Mouse (Mus musculus): ENCODE measurements around the gene Ptpn11. TPM values are rescaled to one million over a fixed set of nuclear protein-coding genes. Genes with fewer than 3 reads are reported as not detected.
"Not testable (repeated sequence)": the region's sequence is repeated elsewhere in the genome, so short reads cannot be mapped to it uniquely, and the experiment has no call there.

The Ptpn11 gene
- polyA plus RNA-seq, 1 experiment from 2014 or later: 17.4 TPM

- 81% methylated on average over 4 of the region's 4 CpGs for WGBS
- Histone ChIP-seq H3K9me3 (replicated peaks; ENCODE audit: control insufficient read depth, low read length) (no peaks in the 10 kb centered on the region), H3K4me2 (ENCODE audit: low read depth, low read length) (no peak overlapping the region), H3K4me1 (ENCODE audit: control insufficient read depth, insufficient read depth, low read length) (peaks cover 14% of the 10 kb centered on the region), H3K36me3 (ENCODE audit: control insufficient read depth, insufficient read depth) (no peaks in the 10 kb centered on the region), H3K9ac (ENCODE audit: low read length) (no peak overlapping the region), H3K27me3 (ENCODE audit: control insufficient read depth, insufficient read depth, low read length) (no peaks in the 10 kb centered on the region), H3K27ac (ENCODE audit: low read length) (no peak overlapping the region), H3K4me3 (ENCODE audit: low read length) (no peak overlapping the region)
- ATAC-seq (replicated peaks; ENCODE audit: extremely low read depth, insufficient read depth, low FRiP score): no peak
Observed at GRCm38 (mm10) chr5:121226845-121227244, 35.6 kb upstream of the Ptpn11 start.

- 52% methylated on average over 3 of the region's 3 CpGs for WGBS
- no peak overlapping the region for H3K9ac ChIP-seq (ENCODE audit: low read length)
Observed at GRCm38 (mm10) chr5:121226406-121226805, 35.2 kb upstream of the Ptpn11 start.

GRCm38 (mm10) chr5:121225854-121226253 lies 34.7 kb upstream of the Ptpn11 start:
- no peak overlapping the region for H3K27ac ChIP-seq (ENCODE audit: low read length)

More at GRCm38 (mm10) chr5:121226406-121226805, 35.2 kb upstream of the Ptpn11 start:
- H3K4me3 ChIP-seq (ENCODE audit: low read length): no peak overlapping the region
- H3K9me3 ChIP-seq (replicated peaks; ENCODE audit: control insufficient read depth, low read length): no peaks in the 10 kb centered on the region
- no peaks in the 10 kb centered on the region for H3K27me3 ChIP-seq (ENCODE audit: control insufficient read depth, insufficient read depth, low read length)
- H3K4me2 ChIP-seq (ENCODE audit: low read depth, low read length): no peak overlapping the region
- peaks cover 17% of the 10 kb centered on the region for H3K4me1 ChIP-seq (ENCODE audit: control insufficient read depth, insufficient read depth, low read length)
- H3K27ac ChIP-seq (ENCODE audit: low read length): no peak overlapping the region
- ATAC-seq (replicated peaks; ENCODE audit: extremely low read depth, insufficient read depth, low FRiP score): no peak
- no peaks in the 10 kb centered on the region for H3K36me3 ChIP-seq (ENCODE audit: control insufficient read depth, insufficient read depth)

GRCm38 (mm10) chr5:121224856-121225255 lies 33.7 kb upstream of the Ptpn11 start:
- ATAC-seq (replicated peaks; ENCODE audit: extremely low read depth, insufficient read depth, low FRiP score): no peak
- WGBS: 85% methylated on average over 3 of the region's 3 CpGs

More at GRCm38 (mm10) chr5:121225854-121226253, 34.7 kb upstream of the Ptpn11 start:
- Histone ChIP-seq H3K4me2 (ENCODE audit: low read depth, low read length) (no peak overlapping the region), H3K36me3 (ENCODE audit: control insufficient read depth, insufficient read depth) (no peaks in the 10 kb centered on the region), H3K4me3 (ENCODE audit: low read length) (no peak overlapping the region), H3K27me3 (ENCODE audit: control insufficient read depth, insufficient read depth, low read length) (no peaks in the 10 kb centered on the region), H3K9me3 (replicated peaks; ENCODE audit: control insufficient read depth, low read length) (no peaks in the 10 kb centered on the region), H3K9ac (ENCODE audit: low read length) (no peak overlapping the region), H3K4me1 (ENCODE audit: control insufficient read depth, insufficient read depth, low read length) (peaks cover 20% of the 10 kb centered on the region)
- WGBS: 59% methylated on average over 2 of the region's 2 CpGs
- no peak for ATAC-seq (replicated peaks; ENCODE audit: extremely low read depth, insufficient read depth, low FRiP score)

GRCm38 (mm10) chr5:121224020-121224419 lies 32.8 kb upstream of the Ptpn11 start:
- H3K36me3 ChIP-seq (ENCODE audit: control insufficient read depth, insufficient read depth); ATAC-seq (replicated peaks; ENCODE audit: extremely low read depth, insufficient read depth, low FRiP score); H3K4me3 ChIP-seq (ENCODE audit: low read length); H3K9ac ChIP-seq (ENCODE audit: low read length); H3K9me3 ChIP-seq (replicated peaks; ENCODE audit: control insufficient read depth, low read length); H3K4me2 ChIP-seq (ENCODE audit: low read depth, low read length); H3K27me3 ChIP-seq (ENCODE audit: control insufficient read depth, insufficient read depth, low read length); H3K27ac ChIP-seq (ENCODE audit: low read length): not testable (repeated sequence)
- H3K4me1 ChIP-seq (ENCODE audit: control insufficient read depth, insufficient read depth, low read length): peaks cover 20% of the 10 kb centered on the region
- 95% methylated on average over 3 of the region's 4 CpGs for WGBS

More at GRCm38 (mm10) chr5:121224856-121225255, 33.7 kb upstream of the Ptpn11 start:
- H3K36me3 ChIP-seq (ENCODE audit: control insufficient read depth, insufficient read depth): no peaks in the 10 kb centered on the region
- H3K9me3 ChIP-seq (replicated peaks; ENCODE audit: control insufficient read depth, low read length): no peaks in the 10 kb centered on the region
- H3K9ac ChIP-seq (ENCODE audit: low read length): no peak overlapping the region
- H3K4me2 ChIP-seq (ENCODE audit: low read depth, low read length): no peak overlapping the region
- peaks cover 20% of the 10 kb centered on the region for H3K4me1 ChIP-seq (ENCODE audit: control insufficient read depth, insufficient read depth, low read length)
- no peaks in the 10 kb centered on the region for H3K27me3 ChIP-seq (ENCODE audit: control insufficient read depth, insufficient read depth, low read length)
- H3K4me3 ChIP-seq (ENCODE audit: low read length): no peak overlapping the region
- no peak overlapping the region for H3K27ac ChIP-seq (ENCODE audit: low read length)

- H3K27ac ChIP-seq (ENCODE audit: low read length): no peak overlapping the region
- ATAC-seq (replicated peaks; ENCODE audit: extremely low read depth, insufficient read depth, low FRiP score): no peak
- H3K9ac ChIP-seq (ENCODE audit: low read length): peak overlapping the region; percentile 90
- peaks cover 16% of the 10 kb centered on the region for H3K4me1 ChIP-seq (ENCODE audit: control insufficient read depth, insufficient read depth, low read length)
- no peaks in the 10 kb centered on the region for H3K27me3 ChIP-seq (ENCODE audit: control insufficient read depth, insufficient read depth, low read length)
- no peaks in the 10 kb centered on the region for H3K9me3 ChIP-seq (replicated peaks; ENCODE audit: control insufficient read depth, low read length)
- no peaks in the 10 kb centered on the region for H3K36me3 ChIP-seq (ENCODE audit: control insufficient read depth, insufficient read depth)
- H3K4me2 ChIP-seq (ENCODE audit: low read depth, low read length): peak overlapping the region; percentile 81
- 21% methylated on average over 23 of the region's 23 CpGs for WGBS
- H3K4me3 ChIP-seq (ENCODE audit: low read length): peak overlapping the region; percentile 94
Observed at GRCm38 (mm10) chr5:121221328-121221850, 30.2 kb upstream of the Ptpn11 start.

GRCm38 (mm10) chr5:121220732-121221301 lies 29.6 kb upstream of the Ptpn11 start:
- no peaks in the 10 kb centered on the region for H3K9me3 ChIP-seq (replicated peaks; ENCODE audit: control insufficient read depth, low read length)
- WGBS: 0% methylated on average over 37 of the region's 38 CpGs
- peak; percentile 39 for ATAC-seq (replicated peaks; ENCODE audit: extremely low read depth, insufficient read depth, low FRiP score)

GRCm38 (mm10) chr5:121219980-121220731 lies 29.0 kb upstream of the Ptpn11 start, which contains the start of gene Hectd4:
Gene Hectd4 (plus strand): TSS chr5:121220219.
- peak within 1 kb of the TSS; percentile 81 for H3K4me2 ChIP-seq (ENCODE audit: low read depth, low read length)
- H3K9me3 ChIP-seq (replicated peaks; ENCODE audit: control insufficient read depth, low read length): no peaks in the 10 kb centered on the region
- peaks cover 6% of the 10 kb centered on the region for H3K4me1 ChIP-seq (ENCODE audit: control insufficient read depth, insufficient read depth, low read length)
- under 1% methylated on average over 86 of the region's 90 CpGs for WGBS
- H3K4me3 ChIP-seq (ENCODE audit: low read length): peak within 1 kb of the TSS; percentile 94
- H3K9ac ChIP-seq (ENCODE audit: low read length): peak within 1 kb of the TSS; percentile 90
- H3K27me3 ChIP-seq (ENCODE audit: control insufficient read depth, insufficient read depth, low read length): no peaks in the 10 kb centered on the region
- H3K27ac ChIP-seq (ENCODE audit: low read length): peak within 1 kb of the TSS; percentile 84
- no peaks in the 10 kb centered on the region for H3K36me3 ChIP-seq (ENCODE audit: control insufficient read depth, insufficient read depth)
- ATAC-seq (replicated peaks; ENCODE audit: extremely low read depth, insufficient read depth, low FRiP score): peak; percentile 93

More at GRCm38 (mm10) chr5:121220732-121221301, 29.6 kb upstream of the Ptpn11 start:
- peak overlapping the region; percentile 81 for H3K4me2 ChIP-seq (ENCODE audit: low read depth, low read length)
- peaks cover 10% of the 10 kb centered on the region for H3K4me1 ChIP-seq (ENCODE audit: control insufficient read depth, insufficient read depth, low read length)
- peak overlapping the region; percentile 94 for H3K4me3 ChIP-seq (ENCODE audit: low read length)
- no peaks in the 10 kb centered on the region for H3K27me3 ChIP-seq (ENCODE audit: control insufficient read depth, insufficient read depth, low read length)
- H3K9ac ChIP-seq (ENCODE audit: low read length): peak overlapping the region; percentile 90
- no peaks in the 10 kb centered on the region for H3K36me3 ChIP-seq (ENCODE audit: control insufficient read depth, insufficient read depth)
- H3K27ac ChIP-seq (ENCODE audit: low read length): peak overlapping the region; percentile 84

GRCm38 (mm10) chr5:121219190-121219589 lies 28.0 kb upstream of the Ptpn11 start:
- no peak overlapping the region for H3K4me2 ChIP-seq (ENCODE audit: low read depth, low read length)
- H3K9me3 ChIP-seq (replicated peaks; ENCODE audit: control insufficient read depth, low read length): no peaks in the 10 kb centered on the region
- no peak overlapping the region for H3K4me3 ChIP-seq (ENCODE audit: low read length)
- H3K36me3 ChIP-seq (ENCODE audit: control insufficient read depth, insufficient read depth): no peaks in the 10 kb centered on the region
- H3K4me1 ChIP-seq (ENCODE audit: control insufficient read depth, insufficient read depth, low read length): peaks cover 6% of the 10 kb centered on the region
- H3K27me3 ChIP-seq (ENCODE audit: control insufficient read depth, insufficient read depth, low read length): no peaks in the 10 kb centered on the region
- no peak for ATAC-seq (replicated peaks; ENCODE audit: extremely low read depth, insufficient read depth, low FRiP score)
- H3K9ac ChIP-seq (ENCODE audit: low read length): no peak overlapping the region
- no peak overlapping the region for H3K27ac ChIP-seq (ENCODE audit: low read length)
- 85% methylated on average over 1 of the region's 1 CpGs for WGBS
